Mouse (Mus musculus): Measurements from ENCODE around the gene Ctnnbip1.
A peak's percentile ranks its signal among the peaks of the same experiment; 100 is the strongest.

Gene Ctnnbip1

DNA sequence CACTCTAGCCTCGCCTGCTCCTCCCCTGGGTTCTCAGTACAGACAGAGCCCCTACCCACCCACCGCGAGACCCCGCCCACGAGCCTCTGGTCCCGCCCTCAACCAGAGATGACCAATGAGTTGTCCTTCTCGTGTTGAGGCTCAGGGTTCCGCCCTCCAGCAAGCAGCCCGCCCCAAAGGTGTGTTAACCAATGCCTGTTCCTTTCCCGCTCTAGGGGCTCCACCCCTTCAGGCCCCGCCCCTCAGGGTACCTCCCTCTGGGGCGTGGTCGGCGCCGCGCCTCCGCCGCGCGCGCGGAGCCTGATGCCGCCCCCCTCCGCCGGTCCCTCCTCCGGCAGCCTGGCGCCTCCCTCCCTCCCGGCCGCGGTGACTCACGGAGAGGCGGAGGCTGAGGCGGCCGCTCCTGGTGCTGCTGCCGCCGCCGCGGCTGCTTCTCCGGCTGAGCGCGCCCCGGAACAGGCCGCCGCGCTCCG is at the start of gene Ctnnbip1:
Ctnnbip1 (plus strand) TSS at position 369 of the 473 bp plus-strand sequence.
- DNase-seq (ENCODE audit: low spot score), result peak; percentile 99

DNA sequence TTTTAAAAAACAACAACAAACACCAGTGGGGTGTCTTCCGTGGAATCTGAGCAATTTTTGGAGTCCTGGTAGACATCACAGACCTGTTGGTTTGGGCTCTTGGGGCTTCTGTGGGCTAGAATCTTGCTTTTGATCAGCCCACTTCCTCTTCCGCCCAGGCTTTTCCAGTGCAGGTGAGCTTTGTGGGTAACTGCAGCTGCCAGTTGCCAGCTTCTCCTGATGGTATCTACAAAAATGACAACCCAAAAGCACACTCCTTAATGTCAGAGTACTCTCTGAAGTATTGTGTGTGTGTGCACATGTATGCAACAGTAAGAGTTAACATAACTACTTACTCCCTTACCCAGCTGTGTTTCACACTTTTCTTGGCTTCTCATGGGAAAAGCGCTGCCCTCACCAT is 48.5 kb upstream of the Ctnnbip1 start:
- no peak for DNase-seq (ENCODE audit: low spot score)

DNA sequence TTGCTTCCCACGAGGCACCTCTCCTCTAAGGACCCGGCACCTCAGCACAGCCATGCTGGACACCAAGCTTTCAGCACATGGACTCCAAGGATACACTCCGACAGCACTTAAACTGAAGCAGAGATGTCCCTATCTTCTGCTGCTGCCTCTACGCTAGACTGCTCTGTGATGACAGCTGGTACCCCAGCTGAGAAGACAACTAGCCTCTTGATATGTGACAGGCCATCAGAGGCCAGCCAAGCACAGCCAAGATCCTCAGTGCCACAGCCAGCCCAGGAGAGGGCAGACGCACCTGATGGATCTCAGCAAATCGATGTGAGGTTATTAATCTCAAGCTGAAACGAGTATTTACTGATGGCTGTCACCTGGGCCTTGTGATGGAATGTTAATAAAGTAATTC is 42.9 kb upstream of the Ctnnbip1 start:
- no peak for DNase-seq (ENCODE audit: low spot score)

DNA sequence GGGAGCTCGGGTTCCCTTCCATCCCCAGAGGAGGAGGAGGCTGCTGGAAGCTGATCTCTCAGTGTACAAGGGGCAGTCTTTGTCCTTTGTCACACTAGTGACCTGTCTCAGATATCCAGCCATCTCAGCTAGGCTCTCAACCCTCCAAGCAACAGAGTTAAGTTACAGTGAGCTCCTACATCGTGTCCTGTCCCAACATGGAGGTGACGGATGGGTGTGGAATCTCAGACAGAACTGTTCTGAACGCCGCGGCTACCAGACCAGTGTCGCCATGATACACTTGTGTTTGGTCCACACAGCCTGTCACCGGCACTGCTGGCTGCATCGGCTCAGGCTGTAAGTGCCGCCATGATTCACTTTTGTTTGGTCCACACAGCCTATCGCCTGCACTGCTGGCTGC is 41.0 kb upstream of the Ctnnbip1 start, which contains the start of gene Tmem274:
Tmem274 (plus strand) TSS at position 301 of the 400 bp plus-strand sequence.
- no peak for DNase-seq (ENCODE audit: low spot score)

- no peak for DNase-seq (ENCODE audit: low spot score)
Observed at GRCm38 (mm10) chr4:149484566-149484965, 33.5 kb upstream of the Ctnnbip1 start.

DNA sequence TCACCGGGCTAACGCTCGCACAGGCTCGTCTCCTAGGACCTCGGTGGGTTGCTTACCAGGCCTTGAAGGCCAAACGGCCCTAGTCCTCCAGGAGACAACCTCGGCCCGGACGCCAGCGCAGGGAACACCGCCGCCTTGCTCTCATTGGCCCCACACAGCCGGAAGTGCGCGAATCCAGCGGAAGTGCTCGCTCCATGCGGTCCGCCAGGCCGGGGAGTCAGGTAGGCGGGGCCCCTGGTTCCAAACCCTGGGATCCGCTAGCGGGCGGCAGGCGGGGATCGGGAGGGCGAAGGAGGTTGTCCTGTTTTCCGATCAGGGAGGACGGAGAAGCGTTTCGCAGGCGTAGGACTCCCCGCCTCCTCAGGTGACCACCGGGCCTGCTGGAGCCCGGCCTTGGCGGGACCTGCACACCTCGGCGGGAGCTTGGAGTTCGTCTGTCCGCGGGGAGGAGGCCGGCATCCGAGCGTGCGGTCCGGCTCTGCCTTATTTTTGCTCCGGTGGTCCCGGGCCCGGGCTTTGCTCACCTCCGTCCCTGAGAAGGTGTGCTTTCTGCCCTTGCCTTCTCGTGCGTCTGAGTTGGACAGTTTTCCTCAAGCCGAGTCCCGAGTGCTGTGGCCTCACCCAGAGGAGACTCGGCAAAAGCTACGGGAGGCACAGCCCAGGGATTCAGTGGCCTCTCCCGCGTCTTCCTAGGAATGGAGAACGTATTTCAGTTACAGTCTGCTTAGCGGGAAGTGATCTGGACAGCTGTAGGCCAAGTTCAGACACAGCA is 32.8 kb upstream of the Ctnnbip1 start, which contains the start of the genes Nmnat1 and Lzic:
Nmnat1 (minus strand) TSS at position 150 of the 772 bp plus-strand sequence.
Lzic (plus strand) TSS at position 177 of the 772 bp plus-strand sequence.
- DNase-seq (ENCODE audit: low spot score), result peak; percentile 96

DNA sequence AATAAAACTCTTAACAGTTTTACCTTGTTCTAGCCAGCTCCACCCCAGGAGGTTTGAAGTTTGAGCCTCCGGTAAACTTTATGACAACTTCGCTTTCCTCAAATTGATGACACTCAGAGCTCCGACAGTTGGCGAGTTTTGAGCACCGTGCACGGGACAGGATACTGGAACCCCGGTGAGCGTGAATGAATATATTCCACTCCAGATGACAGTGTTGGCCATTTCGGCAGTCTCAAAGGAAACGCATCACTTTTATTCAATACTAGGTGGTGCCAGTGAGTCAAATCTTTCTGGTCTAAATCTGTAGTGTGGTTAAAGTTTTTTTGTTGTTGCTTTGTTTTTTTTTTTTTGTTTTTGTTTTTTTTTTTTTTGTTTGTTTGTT is 32.2 kb upstream of the Ctnnbip1 start:
- DNase-seq (ENCODE audit: low spot score), result no peak

- DNase-seq (ENCODE audit: low spot score), result no peak
Observed at GRCm38 (mm10) chr4:149487729-149488128, 30.3 kb upstream of the Ctnnbip1 start.

GRCm38 (mm10) chr4:149489415-149490240 is 28.4 kb upstream of the Ctnnbip1 start:
- no peak for DNase-seq (ENCODE audit: low spot score)

- no peak for DNase-seq (ENCODE audit: low spot score)
Observed at GRCm38 (mm10) chr4:149491151-149491550, 26.9 kb upstream of the Ctnnbip1 start.

DNA sequence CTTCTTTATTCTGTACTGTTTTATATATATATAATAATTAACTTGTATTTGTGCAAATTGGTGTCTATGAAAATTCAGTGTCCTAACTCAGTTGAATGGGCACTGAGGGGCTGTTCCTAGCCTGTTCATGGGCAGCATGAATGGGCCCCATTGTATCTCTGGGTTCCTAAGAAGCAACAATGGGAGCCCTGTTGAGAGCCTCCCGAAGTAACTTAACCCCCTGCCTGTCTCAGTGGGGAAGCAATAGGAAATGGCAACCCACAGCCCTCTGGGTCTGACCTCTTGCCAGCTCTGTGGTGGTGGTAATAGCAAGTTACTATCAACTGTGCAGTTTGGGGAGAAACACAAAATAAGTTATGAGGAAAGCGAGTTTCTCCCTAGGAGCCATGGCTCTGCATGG is 21.4 kb upstream of the Ctnnbip1 start:
- no peak for DNase-seq (ENCODE audit: low spot score)

GRCm38 (mm10) chr4:149498901-149499300 is 19.1 kb upstream of the Ctnnbip1 start:
- no peak for DNase-seq (ENCODE audit: low spot score)

GRCm38 (mm10) chr4:149499790-149500189 is 18.2 kb upstream of the Ctnnbip1 start:
- no peak for DNase-seq (ENCODE audit: low spot score)

GRCm38 (mm10) chr4:149504363-149504762 is 13.7 kb upstream of the Ctnnbip1 start:
- no peak for DNase-seq (ENCODE audit: low spot score)

DNA sequence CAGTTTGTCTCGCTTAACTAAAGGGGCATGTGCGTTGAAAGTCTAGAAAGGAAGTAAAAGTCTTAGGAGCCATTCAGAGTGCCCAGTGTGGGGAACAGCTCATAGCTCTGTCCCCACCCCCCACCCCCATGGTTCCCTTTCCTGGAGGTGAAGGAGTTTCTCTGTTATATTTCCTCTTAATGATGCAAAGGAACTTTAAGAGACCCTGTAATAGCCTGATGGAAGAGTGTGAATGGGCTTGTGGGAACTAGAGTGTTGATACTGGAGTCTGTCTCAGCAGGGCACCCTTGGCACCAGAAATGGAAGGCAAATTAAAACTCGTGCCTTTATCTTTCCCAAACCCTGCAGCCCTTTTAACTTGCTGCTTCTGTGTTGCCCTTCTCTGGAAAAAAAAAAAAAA is 13.2 kb upstream of the Ctnnbip1 start:
- DNase-seq (ENCODE audit: low spot score), result no peak

DNA sequence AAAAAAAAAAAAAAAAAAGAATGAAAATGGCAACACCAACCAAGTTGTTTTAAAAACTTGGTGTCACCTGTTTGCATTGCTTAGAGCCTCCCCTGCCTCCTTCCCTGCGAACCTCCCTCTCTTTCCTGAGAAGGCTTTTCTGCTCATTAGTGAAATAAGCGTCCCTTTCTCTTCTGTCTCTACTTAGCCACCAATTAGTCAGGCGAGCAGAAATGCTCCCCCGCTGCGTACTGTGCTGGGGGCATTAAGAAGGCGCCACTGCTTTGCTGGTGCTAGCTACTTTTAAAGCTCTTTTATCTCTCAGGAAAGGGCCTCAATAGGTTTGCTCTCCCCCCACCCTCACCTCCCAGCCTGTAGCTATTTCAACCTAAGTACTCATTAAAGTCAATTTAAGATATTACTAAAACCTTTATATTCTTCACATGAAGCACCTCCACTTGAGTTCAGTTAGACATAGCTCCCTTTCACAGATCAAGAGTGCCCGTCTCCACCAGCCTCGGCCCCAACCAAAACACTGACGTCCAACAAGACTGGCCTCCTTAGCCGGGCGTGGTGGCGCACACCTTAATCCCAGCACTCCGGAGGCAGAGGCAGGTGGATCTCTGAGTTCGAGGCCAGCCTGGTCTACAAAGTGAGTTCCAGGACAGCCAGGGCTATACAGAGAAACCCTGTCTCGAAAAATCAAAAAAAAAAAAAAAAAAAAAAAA is 12.6 kb upstream of the Ctnnbip1 start:
- DNase-seq (ENCODE audit: low spot score), result no peak

DNA sequence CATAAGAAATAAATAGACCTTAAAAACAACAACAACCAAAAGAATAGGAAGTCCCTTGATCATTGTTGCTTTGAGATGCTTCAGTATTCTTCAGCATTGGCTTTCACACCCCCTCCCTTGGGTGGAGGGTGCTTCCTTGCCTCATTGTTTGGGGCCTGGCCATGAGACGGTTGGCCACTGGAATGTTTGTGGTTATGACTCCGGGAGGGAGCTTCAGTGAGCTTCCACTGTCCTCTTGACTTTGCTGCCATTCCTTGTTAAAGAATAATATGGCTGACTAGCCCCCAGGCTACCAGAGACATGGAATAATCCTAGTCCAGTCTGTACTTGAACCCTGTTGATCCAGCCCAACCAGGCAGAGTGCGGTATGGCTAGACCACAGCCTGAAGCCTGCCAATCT is 11.1 kb upstream of the Ctnnbip1 start:
- DNase-seq (ENCODE audit: low spot score), result no peak

- DNase-seq (ENCODE audit: low spot score), result no peak
Observed at GRCm38 (mm10) chr4:149511221-149511646, 6.8 kb upstream of the Ctnnbip1 start.

DNA sequence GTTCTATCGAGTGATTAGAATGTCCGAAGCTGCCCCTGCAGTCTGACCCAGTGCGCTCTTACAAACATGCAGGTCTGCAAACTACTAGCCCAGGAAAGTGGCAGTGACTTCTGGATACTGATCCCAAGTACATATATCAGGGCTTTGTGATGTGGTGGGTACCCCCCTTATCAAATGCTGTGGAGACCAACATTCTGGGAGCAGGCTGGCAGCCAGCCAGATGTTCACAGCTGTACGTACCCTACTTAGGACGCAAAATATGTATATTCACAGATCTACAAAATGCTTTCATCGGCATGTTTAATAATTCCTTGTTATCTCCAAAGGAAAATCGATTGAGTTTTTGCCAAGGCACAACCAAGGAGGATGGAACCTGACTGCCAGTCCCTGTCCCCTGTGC is 6.0 kb upstream of the Ctnnbip1 start:
- no peak for DNase-seq (ENCODE audit: low spot score)

- no peak for DNase-seq (ENCODE audit: low spot score)
Observed at GRCm38 (mm10) chr4:149515706-149516105, 2.3 kb upstream of the Ctnnbip1 start.

GRCm38 (mm10) chr4:149518351-149519220 is 550 bp downstream of the Ctnnbip1 start:
- peak; percentile 43 for DNase-seq (ENCODE audit: low spot score)
